Mouse (Mus musculus) lung, embryonic 15.5 days (tissue): ENCODE results near the gene Tub. TPM values are rescaled to one million over a fixed set of nuclear protein-coding genes. Genes with fewer than 3 reads are reported as not detected.

Source experiments
- ATAC-seq: fragments of 200-750 bp; cut with Nextera tagmentation; 2 replicates; pipeline ENCODE4 v1.8.0; 2017; ENCODE audit warnings: moderate number of reproducible peaks, borderline replicate concordance; ENCODE audit not compliant: low FRiP score, low TSS enrichment; ENCODE audit errors: extremely low read depth
- H3K27ac ChIP-seq: fragments of 300-500 bp; sonication (generic); 2 replicates; pipeline ENCODE4 v1.5.1; 2015; ENCODE audit warnings: moderate library complexity, mild to moderate bottlenecking, inconsistent platforms
- H3K27me3 ChIP-seq: fragments of 300-500 bp; sonication (generic); 2 replicates; pipeline ENCODE4 v1.6.1; 2015; ENCODE audit warnings: inconsistent platforms
- H3K36me3 ChIP-seq: fragments of 300-500 bp; sonication (generic); 2 replicates; pipeline ENCODE4 v1.6.1; 2015; ENCODE audit warnings: inconsistent platforms
- H3K4me1 ChIP-seq: fragments of 300-500 bp; sonication (generic); 2 replicates; pipeline ENCODE4 v1.6.1; 2015; ENCODE audit warnings: inconsistent platforms
- H3K4me2 ChIP-seq: fragments of 300-500 bp; sonication (generic); 2 replicates; pipeline ENCODE4 v1.6.1; 2015; ENCODE audit warnings: inconsistent platforms, mild to moderate bottlenecking, moderate library complexity
- H3K4me3 ChIP-seq: fragments of 300-500 bp; sonication (generic); 2 replicates; pipeline ENCODE4 v1.5.1; 2015; ENCODE audit warnings: mild to moderate bottlenecking, inconsistent platforms
- H3K9ac ChIP-seq: fragments of 300-500 bp; sonication (generic); 2 replicates; pipeline ENCODE4 v1.6.1; 2015; ENCODE audit warnings: inconsistent platforms
- H3K9me3 ChIP-seq: fragments of 300-500 bp; sonication (generic); 2 replicates; pipeline ENCODE4 v1.6.1; 2016; ENCODE audit warnings: inconsistent platforms
- WGBS: fragments of 180-500 bp; shearing (Covaris S2); methylation state at CpG from one replicate; pipeline ENCODE4 v1.1.7; 2015; 5-methylcytosine and 5-hydroxymethylcytosine counted together
- polyA plus RNA-seq: library from polyadenylated mRNA; unstranded; fragments of >200 nt; fragmentation: Nextera tagmentation; extraction: Ambion mirVana; gene quantifications from 2 replicates; pipeline ENCODE4 v1.2.1, GENCODE M21; 2015

Gene Tub
- polyA plus RNA-seq, 1 experiment from 2014 or later: 1.8 TPM

GRCm38 (mm10) chr7:109038987-109039386, 88.8 kb downstream of the Tub start:
- Histone ChIP-seq H3K9ac (no peak overlapping the region), H3K27me3 (no peaks in the 10 kb centered on the region), H3K36me3 (no peaks in the 10 kb centered on the region), H3K4me2 (no peak overlapping the region), H3K27ac (no peak overlapping the region), H3K9me3 (no peaks in the 10 kb centered on the region), H3K4me3 (no peak overlapping the region), H3K4me1 (no peaks in the 10 kb centered on the region)
- WGBS: 20% methylated on average over 1 of the region's 1 CpGs
- no peak for ATAC-seq

- H3K36me3 ChIP-seq: no peaks in the 10 kb centered on the region
- no peak overlapping the region for H3K4me3 ChIP-seq
- no peaks in the 10 kb centered on the region for H3K4me1 ChIP-seq
- no peak overlapping the region for H3K27ac ChIP-seq
- 81% methylated on average over 5 of the region's 5 CpGs for WGBS
- H3K4me2 ChIP-seq: no peak overlapping the region
- no peaks in the 10 kb centered on the region for H3K9me3 ChIP-seq
- H3K9ac ChIP-seq: no peak overlapping the region
- H3K27me3 ChIP-seq: no peaks in the 10 kb centered on the region
- ATAC-seq: no peak
These were observed 89.3 kb downstream of the Tub start for GRCm38 (mm10) chr7:109039445-109039844.

GRCm38 (mm10) chr7:109045876-109046275, 95.7 kb downstream of the Tub start:
- Histone ChIP-seq H3K27me3 (no peaks in the 10 kb centered on the region), H3K36me3 (no peaks in the 10 kb centered on the region), H3K9ac (no peak overlapping the region), H3K4me2 (no peak overlapping the region), H3K4me3 (no peak overlapping the region), H3K27ac (no peak overlapping the region), H3K4me1 (no peaks in the 10 kb centered on the region), H3K9me3 (no peaks in the 10 kb centered on the region)
- ATAC-seq: no peak
- 90% methylated on average over 2 of the region's 2 CpGs for WGBS

DNA sequence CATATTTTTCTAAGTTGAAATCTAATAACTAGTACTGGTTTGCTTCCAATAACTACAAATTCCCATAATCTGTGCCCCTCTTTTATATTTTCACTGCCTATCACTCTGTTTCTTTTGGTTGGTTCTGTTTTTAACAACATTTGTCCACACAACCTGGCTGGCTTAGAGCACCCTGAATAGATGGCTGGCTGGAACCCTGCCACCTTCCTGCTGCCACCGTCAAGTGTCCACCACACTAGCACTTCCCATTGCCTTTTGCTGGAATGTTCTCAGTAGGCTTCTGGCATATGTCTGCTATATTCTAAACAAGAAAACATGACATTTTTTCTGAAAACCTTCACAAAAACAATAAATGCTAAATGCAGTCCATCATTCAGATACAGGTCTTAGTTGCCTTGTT, 100.7 kb downstream of the Tub start:
- ATAC-seq: no peak
- Histone ChIP-seq H3K4me2 (no peak overlapping the region), H3K4me1 (no peaks in the 10 kb centered on the region), H3K4me3 (no peak overlapping the region), H3K9me3 (no peaks in the 10 kb centered on the region), H3K36me3 (no peaks in the 10 kb centered on the region), H3K27ac (no peak overlapping the region), H3K27me3 (no peaks in the 10 kb centered on the region), H3K9ac (no peak overlapping the region)
- WGBS: 74% methylated on average over 1 of the region's 1 CpGs

- no peak for ATAC-seq
- H3K27ac ChIP-seq: no peak overlapping the region
- H3K9me3 ChIP-seq: no peaks in the 10 kb centered on the region
- no peaks in the 10 kb centered on the region for H3K4me1 ChIP-seq
- H3K27me3 ChIP-seq: no peaks in the 10 kb centered on the region
- H3K4me2 ChIP-seq: no peak overlapping the region
- no peak overlapping the region for H3K4me3 ChIP-seq
- H3K9ac ChIP-seq: no peak overlapping the region
- WGBS: 75% methylated on average over 4 of the region's 4 CpGs
- H3K36me3 ChIP-seq: no peaks in the 10 kb centered on the region
These were observed 109.4 kb downstream of the Tub start for GRCm38 (mm10) chr7:109059536-109059935.

GRCm38 (mm10) chr7:109069641-109070040, 119.5 kb downstream of the Tub start:
- WGBS: 57% methylated on average over 4 of the region's 4 CpGs

DNA sequence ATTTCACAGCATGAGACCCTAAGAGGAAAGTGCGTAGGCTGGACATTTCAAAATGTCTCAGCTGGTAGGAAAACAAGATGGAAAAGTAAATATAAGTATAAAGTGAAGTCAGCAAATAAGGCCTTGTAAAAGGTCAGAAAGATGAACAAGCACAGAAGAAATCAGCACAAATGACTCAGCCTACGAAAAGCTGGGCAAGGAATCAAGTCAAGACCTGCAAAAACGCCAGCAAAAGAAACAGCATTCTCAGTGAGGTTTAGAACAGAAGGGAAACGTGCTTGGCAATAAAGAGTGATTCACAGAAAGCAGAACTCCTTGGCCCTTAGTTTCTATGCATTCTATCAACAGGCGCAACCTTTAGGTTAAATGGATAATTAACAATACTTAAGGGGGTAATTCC, 122.2 kb downstream of the Tub start:
- no peaks in the 10 kb centered on the region for H3K9me3 ChIP-seq
- no peaks in the 10 kb centered on the region for H3K27me3 ChIP-seq
- no peak overlapping the region for H3K27ac ChIP-seq
- no peak overlapping the region for H3K4me3 ChIP-seq
- no peak overlapping the region for H3K9ac ChIP-seq
- H3K36me3 ChIP-seq: no peaks in the 10 kb centered on the region
- no peaks in the 10 kb centered on the region for H3K4me1 ChIP-seq
- ATAC-seq: no peak
- no peak overlapping the region for H3K4me2 ChIP-seq
- 67% methylated on average over 5 of the region's 5 CpGs for WGBS

More at GRCm38 (mm10) chr7:109069641-109070040, 119.5 kb downstream of the Tub start:
- no peak overlapping the region for H3K27ac ChIP-seq
- no peaks in the 10 kb centered on the region for H3K9me3 ChIP-seq
- ATAC-seq: no peak
- no peaks in the 10 kb centered on the region for H3K36me3 ChIP-seq
- no peaks in the 10 kb centered on the region for H3K4me1 ChIP-seq
- H3K4me2 ChIP-seq: no peak overlapping the region
- H3K27me3 ChIP-seq: no peaks in the 10 kb centered on the region
- H3K4me3 ChIP-seq: no peak overlapping the region
- no peak overlapping the region for H3K9ac ChIP-seq

DNA sequence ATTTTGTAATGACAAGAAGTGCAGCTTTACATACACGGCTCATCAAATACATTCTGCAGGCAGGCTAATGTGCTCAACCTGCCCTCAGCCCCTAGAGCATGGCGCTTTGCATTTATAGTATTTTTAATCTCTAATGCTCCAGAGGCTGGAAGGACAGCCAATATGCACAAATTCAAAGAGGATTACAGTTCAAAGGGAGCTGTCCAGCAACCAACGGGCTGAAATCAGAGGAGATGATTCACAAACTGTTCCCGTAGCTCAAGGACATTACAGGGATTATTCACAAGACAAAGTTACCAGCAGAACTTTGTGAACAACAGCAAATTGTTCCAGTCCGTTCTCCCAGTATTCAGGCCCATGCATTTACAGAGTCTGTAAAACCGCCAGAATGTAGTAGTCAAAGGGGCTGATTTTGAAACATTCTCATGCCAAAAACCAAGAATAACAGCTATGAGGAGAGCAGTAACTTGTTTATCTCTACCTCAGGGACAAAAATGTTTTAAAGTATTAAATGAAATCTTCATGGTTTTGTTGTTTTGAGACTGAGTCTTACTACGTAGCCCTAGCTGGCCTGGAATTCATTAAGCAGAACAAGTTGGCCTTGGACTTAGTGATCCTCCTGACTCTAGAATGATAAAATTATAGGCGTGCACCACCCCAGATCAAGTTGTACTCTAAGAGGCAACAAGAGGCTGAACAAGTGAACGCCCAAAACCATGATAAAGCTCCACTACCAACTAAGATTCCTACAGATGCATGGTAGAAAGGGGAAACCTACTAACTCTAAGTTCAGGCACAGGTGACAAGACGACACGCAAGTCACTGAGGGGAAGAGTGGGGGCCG, 132.4 kb downstream of the Tub start:
- Histone ChIP-seq H3K27me3 (peaks cover 12% of the 10 kb centered on the region), H3K4me2 (peak overlapping the region; percentile 65), H3K36me3 (no peaks in the 10 kb centered on the region), H3K4me3 (peak overlapping the region; percentile 47), H3K27ac (no peak overlapping the region), H3K9ac (no peak overlapping the region), H3K9me3 (no peaks in the 10 kb centered on the region), H3K4me1 (no peaks in the 10 kb centered on the region)
- no peak for ATAC-seq
- 21% methylated on average over 12 of the region's 12 CpGs for whole genome bisulfite sequencing

GRCm38 (mm10) chr7:109083113-109083812, 133.1 kb downstream of the Tub start, which contains the start of gene Ric3:
Gene Ric3, minus strand, starts transcription at chr7:109083331.
- no peak for ATAC-seq
- no peaks in the 10 kb centered on the region for H3K36me3 ChIP-seq
- WGBS: 5% methylated on average over 50 of the region's 50 CpGs
- H3K27me3 ChIP-seq: peaks cover 12% of the 10 kb centered on the region
- H3K27ac ChIP-seq: no peak within 1 kb of the TSS
- H3K9me3 ChIP-seq: no peaks in the 10 kb centered on the region
- H3K4me2 ChIP-seq: peak within 1 kb of the TSS; percentile 65
- peak within 1 kb of the TSS; percentile 47 for H3K4me3 ChIP-seq
- H3K4me1 ChIP-seq: no peaks in the 10 kb centered on the region
- no peak within 1 kb of the TSS for H3K9ac ChIP-seq

- H3K27ac ChIP-seq: no peak overlapping the region
- no peak for ATAC-seq
These were observed 133.7 kb downstream of the Tub start for GRCm38 (mm10) chr7:109083813-109084184.

More at GRCm38 (mm10) chr7:109083813-109084184, 133.7 kb downstream of the Tub start:
- H3K36me3 ChIP-seq: no peaks in the 10 kb centered on the region
- peaks cover 12% of the 10 kb centered on the region for H3K27me3 ChIP-seq
- 60% methylated on average over 4 of the region's 4 CpGs for WGBS
- no peaks in the 10 kb centered on the region for H3K9me3 ChIP-seq
- no peak overlapping the region for H3K9ac ChIP-seq
- no peaks in the 10 kb centered on the region for H3K4me1 ChIP-seq
- H3K4me2 ChIP-seq: no peak overlapping the region
- H3K4me3 ChIP-seq: no peak overlapping the region
